Mouse (Mus musculus): ENCODE data around the gene Ust.

GRCm38 (mm10) chr10:8428787-8429778 lies 89.5 kb downstream of the Ust start:
- TF ChIP-seq CTCF (IDR thresholded peaks at IDR 0.05; ENCODE audit: borderline replicate concordance, insufficient read depth, low read length): no peak
- TF ChIP-seq POLR2A (IDR thresholded peaks at IDR 0.05; ENCODE audit: low read depth, low read length): no peak
